Mouse (Mus musculus): ENCODE measurements around the gene Shc4.

The Shc4 gene

GRCm38 (mm10) chr2:125598251-125598650 lies 125.7 kb downstream of the Shc4 start:
- Histone ChIP-seq H3K36me3 (ENCODE audit: insufficient read depth, low read length) (peaks cover 93% of the 10 kb centered on the region), H3K4me1 (replicated peaks; ENCODE audit: low read depth, low read length) (no peaks in the 10 kb centered on the region), H3K9me3 (ENCODE audit: low read length) (no peaks in the 10 kb centered on the region), H3K27me3 (ENCODE audit: insufficient read depth, low read length) (no peaks in the 10 kb centered on the region), H3K4me3 (replicated peaks; ENCODE audit: low read length) (no peak overlapping the region)
- no peak for TF ChIP-seq POU5F1 (IDR thresholded peaks at IDR 0.05; ENCODE audit: borderline replicate concordance, low read length)
- no peak for TF ChIP-seq CTCF (conservative IDR thresholded peaks at IDR 0.05; ENCODE audit: low read length)
- TF ChIP-seq NANOG (IDR thresholded peaks at IDR 0.05; ENCODE audit: borderline replicate concordance, low read length) = no peak

GRCm38 (mm10) chr2:125594786-125595185 lies 129.2 kb downstream of the Shc4 start:
- Histone ChIP-seq H3K9me3 (ENCODE audit: low read length) (no peaks in the 10 kb centered on the region), H3K27me3 (ENCODE audit: insufficient read depth, low read length) (no peaks in the 10 kb centered on the region), H3K4me1 (replicated peaks; ENCODE audit: low read depth, low read length) (no peaks in the 10 kb centered on the region), H3K36me3 (ENCODE audit: insufficient read depth, low read length) (peaks cover 87% of the 10 kb centered on the region), H3K4me3 (replicated peaks; ENCODE audit: low read length) (no peak overlapping the region)
- TF ChIP-seq CTCF (conservative IDR thresholded peaks at IDR 0.05; ENCODE audit: low read length) = no peak
- no peak for TF ChIP-seq POU5F1 (IDR thresholded peaks at IDR 0.05; ENCODE audit: borderline replicate concordance, low read length)
- TF ChIP-seq NANOG (IDR thresholded peaks at IDR 0.05; ENCODE audit: borderline replicate concordance, low read length) = no peak

- H3K27me3 ChIP-seq (ENCODE audit: insufficient read depth, low read length) = no peaks in the 10 kb centered on the region
- no peaks in the 10 kb centered on the region for H3K4me1 ChIP-seq (replicated peaks; ENCODE audit: low read depth, low read length)
- H3K9me3 ChIP-seq (ENCODE audit: low read length) = no peaks in the 10 kb centered on the region
- TF ChIP-seq POU5F1 (IDR thresholded peaks at IDR 0.05; ENCODE audit: borderline replicate concordance, low read length) (no peak), NANOG (IDR thresholded peaks at IDR 0.05; ENCODE audit: borderline replicate concordance, low read length) (no peak), CTCF (conservative IDR thresholded peaks at IDR 0.05; ENCODE audit: low read length) (no peak)
- peaks cover 87% of the 10 kb centered on the region for H3K36me3 ChIP-seq (ENCODE audit: insufficient read depth, low read length)
- H3K4me3 ChIP-seq (replicated peaks; ENCODE audit: low read length) = no peak overlapping the region
Measured at GRCm38 (mm10) chr2:125594072-125594471, 129.9 kb downstream of the Shc4 start.

- no peak for TF ChIP-seq POU5F1 (IDR thresholded peaks at IDR 0.05; ENCODE audit: borderline replicate concordance, low read length)
- no peak for TF ChIP-seq NANOG (IDR thresholded peaks at IDR 0.05; ENCODE audit: borderline replicate concordance, low read length)
- TF ChIP-seq CTCF (conservative IDR thresholded peaks at IDR 0.05; ENCODE audit: low read length) = no peak
- H3K4me3 ChIP-seq (replicated peaks; ENCODE audit: low read length) = no peak overlapping the region
- no peaks in the 10 kb centered on the region for H3K27me3 ChIP-seq (ENCODE audit: insufficient read depth, low read length)
- no peaks in the 10 kb centered on the region for H3K9me3 ChIP-seq (ENCODE audit: low read length)
- H3K36me3 ChIP-seq (ENCODE audit: insufficient read depth, low read length) = peaks cover 88% of the 10 kb centered on the region
- H3K4me1 ChIP-seq (replicated peaks; ENCODE audit: low read depth, low read length) = peaks cover 5% of the 10 kb centered on the region
Measured at GRCm38 (mm10) chr2:125591895-125592294, 132.1 kb downstream of the Shc4 start.

- TF ChIP-seq POU5F1 (IDR thresholded peaks at IDR 0.05; ENCODE audit: borderline replicate concordance, low read length) = no peak
- Histone ChIP-seq H3K4me1 (replicated peaks; ENCODE audit: low read depth, low read length) (peaks cover 5% of the 10 kb centered on the region), H3K4me3 (replicated peaks; ENCODE audit: low read length) (no peak overlapping the region), H3K27me3 (ENCODE audit: insufficient read depth, low read length) (no peaks in the 10 kb centered on the region), H3K9me3 (ENCODE audit: low read length) (no peaks in the 10 kb centered on the region), H3K36me3 (ENCODE audit: insufficient read depth, low read length) (peaks cover 91% of the 10 kb centered on the region)
Measured at GRCm38 (mm10) chr2:125589287-125589686, 134.7 kb downstream of the Shc4 start.

GRCm38 (mm10) chr2:125581081-125581480 lies 142.9 kb downstream of the Shc4 start:
- Histone ChIP-seq H3K4me1 (replicated peaks; ENCODE audit: low read depth, low read length) (no peaks in the 10 kb centered on the region; the same call in 1 of the 2 replicates), H3K4me3 (replicated peaks; ENCODE audit: low read length) (no peak overlapping the region), H3K36me3 (ENCODE audit: insufficient read depth, low read length) (peaks cover 97% of the 10 kb centered on the region), H3K27me3 (ENCODE audit: insufficient read depth, low read length) (no peaks in the 10 kb centered on the region), H3K9me3 (ENCODE audit: low read length) (no peaks in the 10 kb centered on the region)
- TF ChIP-seq NANOG (IDR thresholded peaks at IDR 0.05; ENCODE audit: borderline replicate concordance, low read length) (no peak), POU5F1 (IDR thresholded peaks at IDR 0.05; ENCODE audit: borderline replicate concordance, low read length) (no peak), CTCF (conservative IDR thresholded peaks at IDR 0.05; ENCODE audit: low read length) (no peak)

GRCm38 (mm10) chr2:125577670-125578069 lies 146.3 kb downstream of the Shc4 start:
- Histone ChIP-seq H3K36me3 (ENCODE audit: insufficient read depth, low read length) (peaks cover 97% of the 10 kb centered on the region), H3K27me3 (ENCODE audit: insufficient read depth, low read length) (no peaks in the 10 kb centered on the region), H3K4me3 (replicated peaks; ENCODE audit: low read length) (no peak overlapping the region), H3K4me1 (replicated peaks; ENCODE audit: low read depth, low read length) (no peaks in the 10 kb centered on the region; the same call in 1 of the 2 replicates), H3K9me3 (ENCODE audit: low read length) (no peaks in the 10 kb centered on the region)
- no peak for TF ChIP-seq CTCF (conservative IDR thresholded peaks at IDR 0.05; ENCODE audit: low read length)
- TF ChIP-seq POU5F1 (IDR thresholded peaks at IDR 0.05; ENCODE audit: borderline replicate concordance, low read length) = no peak
- no peak for TF ChIP-seq NANOG (IDR thresholded peaks at IDR 0.05; ENCODE audit: borderline replicate concordance, low read length)
